Mouse (Mus musculus) stomach, embryonic 15.5 days (tissue): ENCODE results near the gene Col12a1. TPM values are rescaled to one million over a fixed set of nuclear protein-coding genes. Genes with fewer than 3 reads are reported as not detected.

Experiments
- ATAC-seq: fragments of 200-750 bp; cut with Nextera tagmentation; 2 replicates; pipeline ENCODE4 v1.8.0; 2017; ENCODE audit warnings: low read depth, moderate number of reproducible peaks, moderate TSS enrichment; ENCODE audit not compliant: insufficient read depth, low FRiP score
- H3K27ac ChIP-seq: fragments of 300-500 bp; sonication (generic); 2 replicates; pipeline ENCODE4 v1.5.1; 2015; ENCODE audit warnings: mild to moderate bottlenecking, inconsistent platforms
- H3K27me3 ChIP-seq: fragments of 300-500 bp; sonication (generic); replicated peaks from 2 replicates; pipeline ENCODE4 v1.6.1; 2015; ENCODE audit warnings: inconsistent platforms
- H3K36me3 ChIP-seq: fragments of 300-500 bp; sonication (generic); 2 replicates; pipeline ENCODE4 v1.6.1; 2015; ENCODE audit warnings: inconsistent platforms
- H3K4me1 ChIP-seq: fragments of 300-500 bp; sonication (generic); 2 replicates; pipeline ENCODE4 v1.6.1; 2015; ENCODE audit warnings: inconsistent platforms
- H3K4me2 ChIP-seq: fragments of 300-500 bp; sonication (generic); 2 replicates; pipeline ENCODE4 v1.6.1; 2015; ENCODE audit warnings: mild to moderate bottlenecking, inconsistent platforms
- H3K4me3 ChIP-seq: fragments of 300-500 bp; sonication (generic); replicated peaks from 2 replicates; pipeline ENCODE4 v1.5.1; 2015; ENCODE audit warnings: inconsistent platforms
- H3K9ac ChIP-seq: fragments of 300-500 bp; sonication (generic); 2 replicates; pipeline ENCODE4 v1.6.1; 2015; ENCODE audit warnings: inconsistent platforms
- H3K9me3 ChIP-seq: fragments of 300-500 bp; sonication (generic); 2 replicates; pipeline ENCODE4 v1.6.1; 2016; ENCODE audit warnings: inconsistent platforms
- WGBS: fragments of 180-500 bp; shearing (Covaris S2); methylation state at CpG from one replicate; pipeline ENCODE4 v1.1.7; 2015; 5-methylcytosine and 5-hydroxymethylcytosine counted together
- polyA plus RNA-seq: library from polyadenylated mRNA; unstranded; fragments of >200 nt; fragmentation: Nextera tagmentation; extraction: Ambion mirVana; gene quantifications from 2 replicates; pipeline ENCODE4 v1.2.1, GENCODE M21; 2015

Col12a1 gene
- polyA plus RNA-seq, 1 experiment from 2014 or later = 39.8 TPM

- WGBS = 87% methylated on average over 20 of the region's 20 CpGs
- Histone ChIP-seq H3K4me3 (no peak overlapping the region), H3K9ac (no peak overlapping the region), H3K36me3 (no peaks in the 10 kb centered on the region), H3K27me3 (no peaks in the 10 kb centered on the region), H3K4me1 (no peaks in the 10 kb centered on the region), H3K9me3 (no peaks in the 10 kb centered on the region), H3K27ac (no peak overlapping the region), H3K4me2 (no peak overlapping the region)
- no peak for ATAC-seq
Observed at GRCm38 (mm10) chr9:79599395-79600236, 119.0 kb downstream of the Col12a1 start.

- ATAC-seq = no peak
- no peaks in the 10 kb centered on the region for H3K27me3 ChIP-seq
- no peak overlapping the region for H3K4me2 ChIP-seq
- no peaks in the 10 kb centered on the region for H3K4me1 ChIP-seq
- no peaks in the 10 kb centered on the region for H3K36me3 ChIP-seq
- H3K4me3 ChIP-seq = no peak overlapping the region
- no peak overlapping the region for H3K9ac ChIP-seq
- no peaks in the 10 kb centered on the region for H3K9me3 ChIP-seq
- WGBS = 75% methylated on average over 1 of the region's 1 CpGs
- H3K27ac ChIP-seq = no peak overlapping the region
Observed at GRCm38 (mm10) chr9:79598578-79598977, 120.1 kb downstream of the Col12a1 start.

- Histone ChIP-seq H3K4me2 (no peak overlapping the region), H3K27me3 (no peaks in the 10 kb centered on the region), H3K9me3 (no peaks in the 10 kb centered on the region), H3K27ac (no peak overlapping the region), H3K36me3 (no peaks in the 10 kb centered on the region), H3K9ac (no peak overlapping the region), H3K4me3 (no peak overlapping the region), H3K4me1 (no peaks in the 10 kb centered on the region)
- no peak for ATAC-seq
- WGBS = 79% methylated on average over 4 of the region's 4 CpGs
Observed at GRCm38 (mm10) chr9:79586415-79587195, 132.0 kb downstream of the Col12a1 start.

GRCm38 (mm10) chr9:79566838-79567237, 151.8 kb downstream of the Col12a1 start:
- Histone ChIP-seq H3K4me1 (no peaks in the 10 kb centered on the region), H3K27me3 (no peaks in the 10 kb centered on the region), H3K27ac (no peak overlapping the region), H3K4me2 (no peak overlapping the region), H3K9me3 (no peaks in the 10 kb centered on the region), H3K4me3 (no peak overlapping the region), H3K9ac (no peak overlapping the region), H3K36me3 (no peaks in the 10 kb centered on the region)
- 83% methylated on average over 5 of the region's 5 CpGs for WGBS
- ATAC-seq = no peak

- Histone ChIP-seq H3K27ac (no peak overlapping the region), H3K9me3 (no peaks in the 10 kb centered on the region), H3K4me1 (no peaks in the 10 kb centered on the region), H3K4me2 (no peak overlapping the region), H3K9ac (no peak overlapping the region), H3K36me3 (no peaks in the 10 kb centered on the region), H3K4me3 (no peak overlapping the region), H3K27me3 (no peaks in the 10 kb centered on the region)
- ATAC-seq = no peak
- WGBS = 71% methylated on average over 2 of the region's 2 CpGs
Observed at GRCm38 (mm10) chr9:79553297-79553696, 165.3 kb downstream of the Col12a1 start.

Other genes with a start within 250 kb of the Col12a1 start
- gene Cox7a2, start 41.0 kb upstream of the Col12a1 start, polyA plus RNA-seq = 730 and 796 TPM in 2 replicates
- gene Tmem30a, start 74.7 kb upstream of the Col12a1 start, polyA plus RNA-seq = 74.1 and 74.7 TPM in 2 replicates